Mouse (Mus musculus): Measurements from ENCODE around the gene Dock4. TPM values are rescaled to one million over a fixed set of nuclear protein-coding genes. Genes with fewer than 3 reads are reported as not detected.

Gene Dock4
- polyA plus RNA-seq, 1 experiment: 2.3 TPM

GRCm38 (mm10) chr12:40537826-40538225, 92.1 kb downstream of the Dock4 start:
- no peak for DNase-seq
- H3K27ac ChIP-seq (ENCODE audit: control insufficient read depth, insufficient read depth, low read length): no peak overlapping the region
- no peak for TF ChIP-seq POLR2A (IDR thresholded peaks at IDR 0.05; ENCODE audit: control insufficient read depth, extremely low read depth, insufficient read depth, low read length, poor library complexity)
- no peak for TF ChIP-seq CTCF (IDR thresholded peaks at IDR 0.05; ENCODE audit: borderline replicate concordance, control insufficient read depth, extremely low read depth, insufficient read depth, low read length, poor library complexity)
- no peak overlapping the region for H3K4me3 ChIP-seq (ENCODE audit: control insufficient read depth, insufficient read depth, low read length)
- 89% methylated on average over 1 of the region's 1 CpGs for WGBS
- no peaks in the 10 kb centered on the region for H3K36me3 ChIP-seq (ENCODE audit: control insufficient read depth, insufficient read depth, low read length)
- no peaks in the 10 kb centered on the region for H3K27me3 ChIP-seq (ENCODE audit: control insufficient read depth, insufficient read depth, low read length)
- H3K4me1 ChIP-seq (replicated peaks; ENCODE audit: control insufficient read depth, insufficient read depth, low read length): peaks cover 9% of the 10 kb centered on the region

GRCm38 (mm10) chr12:40538318-40538717, 92.6 kb downstream of the Dock4 start:
- no peak for DNase-seq
- Histone ChIP-seq H3K27ac (ENCODE audit: control insufficient read depth, insufficient read depth, low read length) (no peak overlapping the region), H3K36me3 (ENCODE audit: control insufficient read depth, insufficient read depth, low read length) (no peaks in the 10 kb centered on the region), H3K4me3 (ENCODE audit: control insufficient read depth, insufficient read depth, low read length) (no peak overlapping the region), H3K27me3 (ENCODE audit: control insufficient read depth, insufficient read depth, low read length) (no peaks in the 10 kb centered on the region), H3K4me1 (replicated peaks; ENCODE audit: control insufficient read depth, insufficient read depth, low read length) (peaks cover 9% of the 10 kb centered on the region)
- TF ChIP-seq POLR2A (IDR thresholded peaks at IDR 0.05; ENCODE audit: control insufficient read depth, extremely low read depth, insufficient read depth, low read length, poor library complexity) (no peak), CTCF (IDR thresholded peaks at IDR 0.05; ENCODE audit: borderline replicate concordance, control insufficient read depth, extremely low read depth, insufficient read depth, low read length, poor library complexity) (no peak)
- WGBS: 67% methylated on average over 6 of the region's 6 CpGs

- WGBS: 95% methylated on average over 6 of the region's 6 CpGs
- H3K27me3 ChIP-seq (ENCODE audit: control insufficient read depth, insufficient read depth, low read length): no peaks in the 10 kb centered on the region
- TF ChIP-seq CTCF (IDR thresholded peaks at IDR 0.05; ENCODE audit: borderline replicate concordance, control insufficient read depth, extremely low read depth, insufficient read depth, low read length, poor library complexity) (no peak), POLR2A (IDR thresholded peaks at IDR 0.05; ENCODE audit: control insufficient read depth, extremely low read depth, insufficient read depth, low read length, poor library complexity) (no peak)
- peaks cover 9% of the 10 kb centered on the region for H3K4me1 ChIP-seq (replicated peaks; ENCODE audit: control insufficient read depth, insufficient read depth, low read length)
- no peak overlapping the region for H3K4me3 ChIP-seq (ENCODE audit: control insufficient read depth, insufficient read depth, low read length)
- no peak for DNase-seq
- no peaks in the 10 kb centered on the region for H3K36me3 ChIP-seq (ENCODE audit: control insufficient read depth, insufficient read depth, low read length)
- H3K27ac ChIP-seq (ENCODE audit: control insufficient read depth, insufficient read depth, low read length): no peak overlapping the region
Observed at GRCm38 (mm10) chr12:40538780-40539179, 93.0 kb downstream of the Dock4 start.

- WGBS: 83% methylated on average over 3 of the region's 3 CpGs
Observed at GRCm38 (mm10) chr12:40544273-40544672, 98.5 kb downstream of the Dock4 start.

GRCm38 (mm10) chr12:40546827-40547226, 101.1 kb downstream of the Dock4 start:
- no peaks in the 10 kb centered on the region for H3K27me3 ChIP-seq (ENCODE audit: control insufficient read depth, insufficient read depth, low read length)
- no peak overlapping the region for H3K27ac ChIP-seq (ENCODE audit: control insufficient read depth, insufficient read depth, low read length)
- DNase-seq: no peak
- WGBS: 95% methylated on average over 5 of the region's 5 CpGs
- no peak for TF ChIP-seq POLR2A (IDR thresholded peaks at IDR 0.05; ENCODE audit: control insufficient read depth, extremely low read depth, insufficient read depth, low read length, poor library complexity)
- TF ChIP-seq CTCF (IDR thresholded peaks at IDR 0.05; ENCODE audit: borderline replicate concordance, control insufficient read depth, extremely low read depth, insufficient read depth, low read length, poor library complexity): no peak
- H3K4me1 ChIP-seq (replicated peaks; ENCODE audit: control insufficient read depth, insufficient read depth, low read length): no peaks in the 10 kb centered on the region
- no peaks in the 10 kb centered on the region for H3K36me3 ChIP-seq (ENCODE audit: control insufficient read depth, insufficient read depth, low read length)
- H3K4me3 ChIP-seq (ENCODE audit: control insufficient read depth, insufficient read depth, low read length): no peak overlapping the region

More at GRCm38 (mm10) chr12:40544273-40544672, 98.5 kb downstream of the Dock4 start:
- Histone ChIP-seq H3K36me3 (ENCODE audit: control insufficient read depth, insufficient read depth, low read length) (no peaks in the 10 kb centered on the region), H3K27ac (ENCODE audit: control insufficient read depth, insufficient read depth, low read length) (no peak overlapping the region), H3K4me3 (ENCODE audit: control insufficient read depth, insufficient read depth, low read length) (no peak overlapping the region), H3K4me1 (replicated peaks; ENCODE audit: control insufficient read depth, insufficient read depth, low read length) (no peaks in the 10 kb centered on the region), H3K27me3 (ENCODE audit: control insufficient read depth, insufficient read depth, low read length) (no peaks in the 10 kb centered on the region)
- TF ChIP-seq POLR2A (IDR thresholded peaks at IDR 0.05; ENCODE audit: control insufficient read depth, extremely low read depth, insufficient read depth, low read length, poor library complexity): no peak
- TF ChIP-seq CTCF (IDR thresholded peaks at IDR 0.05; ENCODE audit: borderline replicate concordance, control insufficient read depth, extremely low read depth, insufficient read depth, low read length, poor library complexity): no peak
- no peak for DNase-seq

- no peak overlapping the region for H3K4me3 ChIP-seq (ENCODE audit: control insufficient read depth, insufficient read depth, low read length)
- no peaks in the 10 kb centered on the region for H3K36me3 ChIP-seq (ENCODE audit: control insufficient read depth, insufficient read depth, low read length)
- TF ChIP-seq POLR2A (IDR thresholded peaks at IDR 0.05; ENCODE audit: control insufficient read depth, extremely low read depth, insufficient read depth, low read length, poor library complexity) (no peak), CTCF (IDR thresholded peaks at IDR 0.05; ENCODE audit: borderline replicate concordance, control insufficient read depth, extremely low read depth, insufficient read depth, low read length, poor library complexity) (no peak)
- no peaks in the 10 kb centered on the region for H3K4me1 ChIP-seq (replicated peaks; ENCODE audit: control insufficient read depth, insufficient read depth, low read length)
- 97% methylated on average over 3 of the region's 3 CpGs for WGBS
- no peak for DNase-seq
- H3K27ac ChIP-seq (ENCODE audit: control insufficient read depth, insufficient read depth, low read length): no peak overlapping the region
- no peaks in the 10 kb centered on the region for H3K27me3 ChIP-seq (ENCODE audit: control insufficient read depth, insufficient read depth, low read length)
Observed at GRCm38 (mm10) chr12:40551317-40551716, 105.6 kb downstream of the Dock4 start.

GRCm38 (mm10) chr12:40552201-40552600, 106.4 kb downstream of the Dock4 start:
- 81% methylated on average over 1 of the region's 1 CpGs for WGBS
- TF ChIP-seq CTCF (IDR thresholded peaks at IDR 0.05; ENCODE audit: borderline replicate concordance, control insufficient read depth, extremely low read depth, insufficient read depth, low read length, poor library complexity) (no peak), POLR2A (IDR thresholded peaks at IDR 0.05; ENCODE audit: control insufficient read depth, extremely low read depth, insufficient read depth, low read length, poor library complexity) (no peak)
- no peaks in the 10 kb centered on the region for H3K36me3 ChIP-seq (ENCODE audit: control insufficient read depth, insufficient read depth, low read length)
- no peaks in the 10 kb centered on the region for H3K4me1 ChIP-seq (replicated peaks; ENCODE audit: control insufficient read depth, insufficient read depth, low read length)
- no peak overlapping the region for H3K4me3 ChIP-seq (ENCODE audit: control insufficient read depth, insufficient read depth, low read length)
- no peak for DNase-seq
- H3K27ac ChIP-seq (ENCODE audit: control insufficient read depth, insufficient read depth, low read length): no peak overlapping the region
- H3K27me3 ChIP-seq (ENCODE audit: control insufficient read depth, insufficient read depth, low read length): no peaks in the 10 kb centered on the region
